Mouse (Mus musculus) brown adipose tissue, adult 24 weeks (tissue): Measurements from ENCODE around the gene Kcna2. TPM values are rescaled to one million over a fixed set of nuclear protein-coding genes. Genes with fewer than 3 reads are reported as not detected.

Source experiments
- H3K27ac ChIP-seq: fragments of 200-500 bp; replicated peaks from 2 replicates; pipeline ENCODE4 v1.5.1; 2012; ENCODE audit warnings: low read depth, mild to moderate bottlenecking, low read length
- H3K4me1 ChIP-seq: fragments of 200-500 bp; 2 replicates; pipeline ENCODE4 v1.6.1; 2012; ENCODE audit warnings: low read length, mixed read lengths; ENCODE audit not compliant: control insufficient read depth, insufficient read depth, insufficient read length
- H3K4me3 ChIP-seq: fragments of 200-500 bp; 2 replicates; pipeline ENCODE4 v1.5.1; 2012; ENCODE audit warnings: low read depth, mild to moderate bottlenecking, low read length, moderate library complexity; ENCODE audit not compliant: insufficient read depth
- polyA plus RNA-seq: library from polyadenylated mRNA; stranded (reverse); fragments of >200 nt; gene quantifications from 2 replicates; pipeline ENCODE4 v1.2.4, GENCODE M21; 2012; ENCODE audit not compliant: missing spikeins, insufficient read depth, insufficient read length

Kcna2 gene
- polyA plus RNA-seq, 1 experiment, result 1.6 TPM

GRCm38 (mm10) chr3:107115746-107116145, 14.8 kb downstream of the Kcna2 start:
- Histone ChIP-seq H3K4me3 (no peak overlapping the region), H3K4me1 (peaks cover 5% of the 10 kb centered on the region; the same call in 1 of the 2 replicates), H3K27ac (no peak overlapping the region)

GRCm38 (mm10) chr3:107119864-107120564, 19.1 kb downstream of the Kcna2 start:
- H3K4me3 ChIP-seq, result no peak overlapping the region
- no peak overlapping the region for H3K27ac ChIP-seq
- H3K4me1 ChIP-seq, result no peaks in the 10 kb centered on the region

DNA sequence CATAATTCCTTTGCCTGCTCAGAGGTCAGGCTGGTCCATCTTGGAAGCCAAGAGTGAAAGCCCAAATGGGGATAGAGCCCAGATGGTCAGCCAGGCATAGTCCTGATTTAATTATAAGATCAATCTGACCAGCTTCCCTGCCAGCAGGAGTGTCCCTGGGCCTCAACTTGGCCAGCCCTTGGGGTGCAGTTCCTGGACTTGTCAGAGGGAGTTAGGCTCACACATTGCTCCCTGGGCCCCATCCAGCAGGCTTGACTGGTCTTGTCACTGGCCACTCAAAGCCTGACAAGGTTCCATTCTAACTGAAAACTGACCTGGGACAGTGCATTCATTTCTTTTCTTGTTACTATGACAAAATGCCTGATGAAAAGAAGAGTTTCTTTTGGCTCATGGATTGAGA, 21.4 kb downstream of the Kcna2 start:
- Histone ChIP-seq H3K4me3 (no peak overlapping the region), H3K4me1 (no peaks in the 10 kb centered on the region), H3K27ac (no peak overlapping the region)

- H3K4me3 ChIP-seq, result no peak overlapping the region
- peaks cover 11% of the 10 kb centered on the region for H3K4me1 ChIP-seq
- no peak overlapping the region for H3K27ac ChIP-seq
Observed at GRCm38 (mm10) chr3:107127667-107128066, 26.7 kb downstream of the Kcna2 start.

- H3K4me1 ChIP-seq, result peaks cover 11% of the 10 kb centered on the region
- no peak overlapping the region for H3K27ac ChIP-seq
- no peak overlapping the region for H3K4me3 ChIP-seq
Observed at GRCm38 (mm10) chr3:107128421-107128820, 27.5 kb downstream of the Kcna2 start.

GRCm38 (mm10) chr3:107129251-107129650, 28.3 kb downstream of the Kcna2 start:
- Histone ChIP-seq H3K4me3 (no peak overlapping the region), H3K4me1 (peaks cover 11% of the 10 kb centered on the region), H3K27ac (no peak overlapping the region)

DNA sequence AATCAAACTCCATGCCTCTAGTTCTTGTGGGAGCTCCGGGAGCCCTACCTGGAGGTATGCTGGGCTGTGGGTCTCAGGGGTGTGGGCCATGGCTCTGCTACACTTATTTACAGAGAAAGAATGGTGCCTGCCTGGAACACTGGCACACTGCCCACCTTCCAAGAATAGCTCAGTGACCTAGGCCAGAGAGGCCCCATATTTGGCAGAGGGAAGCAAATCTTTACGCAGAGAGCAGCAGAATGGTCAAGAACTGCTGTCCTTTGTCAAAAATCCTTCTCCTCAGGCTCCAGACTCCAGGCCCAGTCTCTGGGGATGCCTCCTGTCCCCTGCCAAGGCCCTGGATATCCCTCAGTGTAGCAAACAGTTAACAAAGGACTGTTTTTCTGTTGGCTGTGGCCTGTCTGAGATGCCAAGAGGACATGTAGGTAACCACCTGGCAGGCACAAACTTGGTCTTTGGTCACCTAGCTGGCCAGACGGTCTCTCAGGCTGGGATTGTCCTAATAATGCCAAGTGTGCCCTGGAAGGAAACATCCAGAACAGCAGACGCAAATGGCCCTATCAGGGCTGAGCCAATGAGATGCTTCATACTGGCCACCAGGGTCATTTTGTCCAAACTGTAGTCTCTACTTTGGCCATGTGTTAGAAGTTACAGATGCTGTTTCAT, 29.8 kb downstream of the Kcna2 start:
- Histone ChIP-seq H3K4me3 (no peak overlapping the region), H3K4me1 (peaks cover 11% of the 10 kb centered on the region), H3K27ac (peak overlapping the region; percentile 80)

DNA sequence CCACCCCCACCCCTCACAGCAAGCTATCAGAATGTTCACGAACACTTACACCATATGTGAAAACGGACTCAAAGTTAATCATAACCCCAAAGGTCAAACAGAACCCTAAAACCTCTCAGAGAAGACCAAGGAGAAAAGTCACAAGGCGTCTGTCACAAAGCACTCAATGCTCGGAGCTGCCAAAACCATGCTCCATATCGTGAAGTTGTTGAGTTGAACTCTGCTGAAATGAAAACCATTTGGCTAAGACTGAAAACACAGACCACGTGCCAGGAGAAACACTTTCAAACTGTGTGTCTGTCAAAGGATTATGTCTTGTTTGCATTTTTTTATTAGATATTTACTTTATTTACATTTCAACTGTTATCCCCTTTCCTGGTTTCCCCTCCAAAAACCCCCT, 30.9 kb downstream of the Kcna2 start:
- H3K4me1 ChIP-seq, result peaks cover 11% of the 10 kb centered on the region
- no peak overlapping the region for H3K4me3 ChIP-seq
- H3K27ac ChIP-seq, result 0 out of 2 replicates have a peak overlapping the region, but pooled peaks have one; percentile 8

DNA sequence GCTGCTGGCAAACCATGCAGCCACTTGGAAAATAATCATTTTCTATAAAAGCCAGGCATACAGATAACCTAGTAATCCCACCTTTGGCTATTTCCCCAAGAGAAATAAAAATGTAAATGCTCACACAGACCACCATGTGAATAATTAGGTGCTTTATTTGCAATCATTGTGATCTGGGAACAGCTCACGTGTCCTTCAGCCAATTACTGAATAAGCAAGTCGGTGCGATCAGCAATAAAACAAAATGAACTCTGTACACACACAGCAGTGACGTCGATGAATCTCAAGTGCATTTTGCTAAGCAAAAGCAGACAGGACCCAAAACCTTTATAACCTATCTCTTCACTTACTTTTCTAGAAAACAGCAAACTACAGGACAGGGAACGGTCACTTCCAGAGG, 31.7 kb downstream of the Kcna2 start:
- Histone ChIP-seq H3K4me3 (no peak overlapping the region), H3K4me1 (peaks cover 11% of the 10 kb centered on the region), H3K27ac (peak overlapping the region; percentile 63)

DNA sequence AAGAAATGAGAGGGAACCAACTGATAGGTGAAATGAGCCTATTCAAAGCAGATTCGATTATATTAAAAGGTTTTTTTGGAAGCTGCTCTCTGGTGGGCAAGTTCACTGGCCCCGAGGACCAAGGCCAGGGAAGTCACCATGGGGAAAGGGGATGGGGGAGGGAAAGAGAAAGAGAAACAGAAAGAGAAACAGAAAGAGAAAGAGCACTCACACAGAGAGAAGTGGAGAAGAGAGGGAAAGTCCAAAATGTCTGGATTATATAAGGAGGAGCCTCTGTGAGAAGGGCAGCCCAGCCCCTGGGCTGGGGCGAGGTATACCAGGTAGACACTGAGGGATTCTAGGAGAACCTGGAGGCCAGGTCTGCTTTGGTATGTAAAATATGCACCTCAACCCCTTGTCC, 33.5 kb downstream of the Kcna2 start:
- Histone ChIP-seq H3K4me3 (no peak overlapping the region), H3K4me1 (peaks cover 7% of the 10 kb centered on the region), H3K27ac (no peak overlapping the region)

- Histone ChIP-seq H3K27ac (no peak overlapping the region), H3K4me3 (no peak overlapping the region), H3K4me1 (no peaks in the 10 kb centered on the region)
Observed at GRCm38 (mm10) chr3:107147126-107147525, 46.2 kb downstream of the Kcna2 start.

- H3K4me1 ChIP-seq, result no peaks in the 10 kb centered on the region
- H3K4me3 ChIP-seq, result no peak overlapping the region
- no peak overlapping the region for H3K27ac ChIP-seq
Observed at GRCm38 (mm10) chr3:107149006-107149405, 48.1 kb downstream of the Kcna2 start.

- H3K4me1 ChIP-seq, result no peaks in the 10 kb centered on the region
- no peak overlapping the region for H3K27ac ChIP-seq
- no peak overlapping the region for H3K4me3 ChIP-seq
Observed at GRCm38 (mm10) chr3:107150469-107150868, 49.5 kb downstream of the Kcna2 start.

GRCm38 (mm10) chr3:107150872-107151540, 50.1 kb downstream of the Kcna2 start:
- Histone ChIP-seq H3K4me1 (no peaks in the 10 kb centered on the region), H3K27ac (no peak overlapping the region), H3K4me3 (no peak overlapping the region)

DNA sequence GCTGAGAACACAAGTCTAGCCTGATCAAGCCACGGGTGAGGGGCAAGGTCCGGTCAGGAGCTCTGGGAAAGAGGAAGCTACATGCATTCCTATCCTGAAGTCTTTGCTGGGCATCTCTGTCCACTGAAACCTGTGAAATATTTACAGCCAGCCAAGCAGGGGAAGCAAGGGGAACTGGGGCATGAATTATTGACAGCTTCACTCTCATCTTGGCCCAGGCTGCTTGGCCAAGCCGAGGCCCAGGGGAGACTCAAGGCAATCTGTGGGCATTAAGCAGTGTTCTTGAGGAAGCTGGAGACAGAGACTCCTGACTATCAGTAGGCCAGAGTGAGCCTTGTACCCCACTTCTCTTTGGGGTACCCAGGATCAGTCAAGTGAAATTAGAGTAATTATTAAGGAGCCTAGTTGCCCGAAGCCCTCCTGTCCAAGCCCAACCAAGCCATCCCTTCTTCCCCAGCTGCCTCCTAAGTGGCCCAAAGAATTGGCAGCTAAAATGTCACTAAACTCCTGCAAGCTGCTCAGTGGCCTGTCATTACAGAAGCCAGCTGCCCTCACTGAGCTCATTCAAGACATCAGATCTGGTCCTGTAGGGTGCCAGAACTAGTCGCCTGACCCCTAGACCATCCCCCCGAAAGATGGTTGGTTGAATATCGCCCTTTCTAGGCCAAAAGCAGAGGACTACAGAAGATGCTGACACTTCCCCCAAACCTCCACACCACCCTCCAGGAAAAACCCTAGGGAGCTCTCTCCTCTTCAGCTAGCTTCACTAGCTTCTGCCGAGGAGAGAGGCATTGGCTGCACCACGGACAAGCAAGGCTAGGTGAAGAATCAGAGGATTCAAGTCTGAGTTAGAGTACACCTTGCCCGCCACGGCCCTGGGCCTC, 53.1 kb downstream of the Kcna2 start:
- Histone ChIP-seq H3K27ac (no peak overlapping the region), H3K4me3 (no peak overlapping the region), H3K4me1 (no peaks in the 10 kb centered on the region)
